Mouse (Mus musculus): ENCODE measurements at regions not wholly inside any gene's neighbourhood (a gene's known extent, or its start where the extent isn't known, plus 50 kb on each side); places are given as distances from the start of the nearest gene placed in this dataset.

DNA sequence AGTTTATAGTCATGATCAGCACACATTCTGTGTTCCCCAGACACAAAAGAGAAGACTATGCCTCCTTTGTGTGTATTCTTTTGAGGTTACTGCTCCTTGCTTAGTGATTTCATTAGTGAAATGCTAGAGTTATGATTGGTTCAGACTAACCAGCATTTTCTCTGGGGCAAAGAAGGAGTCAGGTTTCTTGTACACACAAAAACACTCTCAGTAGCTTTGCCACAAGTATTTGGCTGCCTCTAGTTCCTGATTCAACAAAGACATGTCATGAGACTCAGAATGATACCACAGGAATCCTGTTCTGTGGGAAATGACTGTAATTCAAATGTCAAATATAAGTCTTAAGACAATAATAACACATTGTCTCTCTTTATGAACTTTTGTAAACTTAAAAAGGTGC, 86.9 kb downstream of the Alx1 start:
- DNase-seq (ENCODE audit: low read depth, low spot score) = no peak

DNA sequence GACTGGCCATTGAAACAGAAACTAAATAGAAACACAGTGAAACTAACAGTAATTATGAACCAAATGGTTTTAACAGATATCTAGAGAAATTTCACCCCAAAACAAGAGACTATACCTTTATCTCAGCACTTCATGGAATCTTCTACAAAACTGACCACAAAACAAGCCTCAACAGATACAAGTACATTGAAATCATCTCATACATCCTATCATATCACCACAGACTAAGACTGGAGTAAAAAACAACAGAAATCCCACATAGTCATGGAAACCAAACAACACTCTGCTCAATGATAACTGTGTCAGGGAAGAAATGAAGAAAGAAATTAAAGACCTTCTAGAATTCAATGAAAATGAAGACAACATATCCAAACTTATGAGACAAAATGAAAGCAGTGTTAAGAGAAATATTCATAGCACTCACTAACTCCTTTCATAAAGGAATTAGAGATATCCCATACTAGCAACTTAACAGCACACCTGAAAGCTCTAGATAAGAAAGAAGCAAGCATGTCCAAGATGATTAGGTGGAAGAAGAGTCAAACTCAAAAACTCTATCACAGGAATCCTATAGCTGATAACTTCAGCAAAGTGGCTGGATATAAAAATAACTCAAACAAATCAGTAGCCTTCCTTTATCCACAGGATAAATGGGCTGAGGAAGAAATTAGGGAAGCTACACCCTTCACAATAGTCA, 89.0 kb downstream of the Alx1 start:
- DNase-seq (ENCODE audit: low read depth, low spot score) = no peak

DNA sequence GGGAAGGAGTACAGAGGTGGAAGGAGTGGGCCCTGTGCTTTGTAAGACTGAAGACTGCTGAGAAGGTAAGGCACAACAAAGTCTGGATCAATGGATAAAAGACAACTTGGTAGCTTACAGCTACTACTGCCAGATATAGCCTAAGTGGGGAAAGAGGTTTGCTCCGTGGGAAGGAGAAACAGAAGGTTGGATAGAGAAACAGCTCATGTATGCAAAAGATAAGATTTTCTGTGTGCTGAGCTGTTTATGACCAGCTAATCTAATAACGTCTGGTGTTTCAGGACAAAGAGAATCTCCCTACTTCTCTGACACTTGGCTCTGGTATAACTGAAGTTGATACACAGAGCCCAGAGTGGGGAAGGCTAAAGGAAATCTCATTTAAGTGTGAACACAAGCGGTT, 98.6 kb downstream of the Alx1 start:
- DNase-seq (ENCODE audit: low read depth, low spot score) = no peak

DNA sequence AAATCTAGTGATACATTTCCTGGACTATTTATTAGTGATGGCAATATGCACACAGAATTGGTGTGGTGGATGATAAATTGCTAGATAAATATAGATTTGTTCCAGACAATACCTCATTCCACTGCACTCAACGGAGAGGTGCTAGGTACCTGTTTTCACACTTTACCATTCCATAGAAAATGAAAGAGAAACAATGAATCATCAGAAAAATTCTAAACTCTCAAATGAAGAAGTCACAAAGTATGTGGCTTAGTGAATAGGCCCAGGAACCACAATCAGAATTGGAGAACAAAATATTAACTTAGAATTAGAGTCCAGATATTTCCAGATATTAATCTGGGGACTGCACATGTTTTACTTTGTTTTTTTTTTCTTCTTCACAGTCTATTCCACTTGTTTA, 101.4 kb downstream of the Alx1 start:
- peak; percentile 6 for DNase-seq (ENCODE audit: low read depth, low spot score)

DNA sequence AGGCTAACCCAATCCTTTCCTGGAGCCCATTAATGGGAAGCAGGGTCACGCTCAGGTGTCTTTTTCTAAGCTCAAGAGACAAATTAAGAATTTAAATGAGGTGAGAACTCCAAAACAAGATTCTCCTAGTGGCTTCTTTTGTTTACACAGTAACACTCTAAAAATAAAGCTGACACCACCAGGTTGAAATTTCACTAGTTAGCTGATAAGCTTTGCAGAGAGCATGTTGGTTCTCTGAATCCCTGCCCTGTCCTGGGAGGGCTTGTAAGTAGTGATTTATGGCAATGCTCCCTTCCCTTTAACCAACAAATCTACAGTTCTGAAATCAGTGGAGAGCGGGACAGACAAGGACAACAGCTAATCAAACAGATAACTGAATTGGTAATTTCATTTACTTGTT, 132.6 kb downstream of the Alx1 start:
- no peak for DNase-seq (ENCODE audit: low read depth, low spot score)

DNA sequence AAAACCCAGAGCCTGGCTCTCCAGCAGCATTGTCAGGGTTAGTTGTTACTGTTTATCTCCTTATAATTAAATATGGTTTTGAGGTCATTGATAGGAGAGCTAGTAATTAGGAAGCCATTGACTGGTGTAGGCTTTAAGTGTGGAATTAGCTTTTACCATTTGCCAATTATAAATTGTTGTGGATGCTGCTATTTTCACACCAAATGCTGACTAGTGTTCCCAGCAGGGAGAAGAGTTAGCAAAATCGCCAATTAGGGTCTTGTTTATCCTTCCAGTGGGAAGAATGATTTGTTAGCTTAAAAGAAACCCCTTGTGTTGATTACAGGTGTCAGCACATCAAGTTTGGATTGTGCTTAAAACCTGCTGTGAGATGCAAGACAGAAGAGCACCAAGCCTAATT, 134.1 kb downstream of the Alx1 start:
- DNase-seq (ENCODE audit: low read depth, low spot score) = no peak

DNA sequence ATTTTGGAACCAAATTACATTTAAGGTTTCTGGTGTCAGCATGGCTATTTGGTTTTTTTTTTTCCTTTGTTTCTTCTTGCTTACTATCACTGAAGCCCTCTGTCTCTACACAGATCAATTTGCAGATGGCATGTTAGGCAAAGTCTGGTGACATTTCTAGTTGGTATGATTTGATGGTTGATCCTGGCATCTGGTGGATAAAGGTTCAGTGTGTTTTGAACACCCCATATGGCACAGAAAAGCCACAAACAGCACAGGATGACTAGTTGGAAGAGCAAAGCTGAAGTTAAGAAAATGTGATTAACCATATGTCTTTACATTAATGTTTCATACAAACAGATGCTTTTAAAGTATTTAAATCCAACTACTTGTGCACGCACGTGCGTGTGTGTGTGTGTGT, 137.6 kb downstream of the Alx1 start:
- DNase-seq (ENCODE audit: low read depth, low spot score) = no peak

DNA sequence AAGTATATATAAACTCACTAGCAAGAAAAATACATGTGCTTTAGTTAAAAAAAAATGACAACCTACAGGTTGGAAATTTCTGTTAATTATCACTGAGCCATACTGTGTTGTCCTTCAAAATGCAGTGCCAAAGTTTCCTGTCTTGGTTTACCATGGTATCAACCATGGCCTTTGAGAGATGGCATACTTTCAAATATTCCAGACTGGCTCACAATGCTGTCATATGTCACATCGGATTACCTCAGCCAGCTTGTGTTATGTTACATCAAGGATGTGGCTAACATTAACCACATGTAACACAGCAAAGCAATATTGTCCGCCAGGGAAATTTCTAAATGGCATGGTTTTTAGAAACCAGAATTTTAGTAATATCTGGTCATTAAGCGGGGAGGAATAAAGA, 140.3 kb downstream of the Alx1 start:
- no peak for DNase-seq (ENCODE audit: low read depth, low spot score)

DNA sequence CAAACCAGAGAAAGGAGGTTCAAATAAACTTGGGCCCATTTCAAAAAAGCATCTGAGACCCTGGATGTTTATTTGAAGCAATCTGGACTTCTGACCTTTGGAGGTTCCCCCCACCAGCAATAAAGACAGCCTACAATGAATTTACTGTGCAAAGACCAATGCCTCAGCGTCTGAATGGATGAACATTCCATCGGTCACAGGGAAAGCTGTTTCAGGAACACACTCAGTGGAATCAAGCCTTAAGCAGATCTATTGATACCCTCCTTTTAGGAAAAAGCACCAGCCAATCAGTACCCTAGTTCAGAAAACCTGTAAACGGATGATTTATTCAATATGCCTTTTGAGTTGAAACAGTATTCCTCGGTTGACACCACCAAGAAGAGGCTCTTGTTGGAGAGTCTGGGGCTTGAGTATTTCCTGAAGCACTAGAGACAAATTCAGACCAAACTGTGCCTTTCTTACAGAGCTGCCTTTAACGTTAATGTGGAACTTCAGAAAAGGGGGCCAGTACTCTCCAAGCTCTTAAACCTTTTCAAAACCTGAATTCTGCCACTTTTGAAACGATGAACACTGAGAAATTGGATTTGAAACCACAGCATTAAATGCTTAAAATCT, 148.1 kb downstream of the Alx1 start:
- no peak for DNase-seq (ENCODE audit: low read depth, low spot score)

DNA sequence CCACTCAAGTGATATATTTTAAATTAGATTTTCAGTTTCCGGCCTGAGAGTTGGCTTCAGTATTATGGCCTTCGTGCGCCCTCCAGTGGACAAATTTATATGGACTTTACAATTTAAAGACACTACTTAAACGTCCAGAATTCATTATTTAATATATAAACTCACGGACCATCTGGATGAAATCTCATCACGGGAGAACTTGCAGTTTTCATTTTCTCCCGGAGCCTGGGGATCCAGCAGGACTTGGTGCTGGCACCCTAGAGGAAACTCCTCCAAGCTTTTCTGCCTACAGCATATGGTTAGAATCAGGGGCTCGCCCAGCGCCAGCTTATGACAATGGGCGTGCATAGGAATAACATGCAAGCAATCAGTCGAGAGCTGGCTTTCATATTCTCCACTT, 152.0 kb downstream of the Alx1 start:
- DNase-seq (ENCODE audit: low read depth, low spot score) = peak; percentile 60

DNA sequence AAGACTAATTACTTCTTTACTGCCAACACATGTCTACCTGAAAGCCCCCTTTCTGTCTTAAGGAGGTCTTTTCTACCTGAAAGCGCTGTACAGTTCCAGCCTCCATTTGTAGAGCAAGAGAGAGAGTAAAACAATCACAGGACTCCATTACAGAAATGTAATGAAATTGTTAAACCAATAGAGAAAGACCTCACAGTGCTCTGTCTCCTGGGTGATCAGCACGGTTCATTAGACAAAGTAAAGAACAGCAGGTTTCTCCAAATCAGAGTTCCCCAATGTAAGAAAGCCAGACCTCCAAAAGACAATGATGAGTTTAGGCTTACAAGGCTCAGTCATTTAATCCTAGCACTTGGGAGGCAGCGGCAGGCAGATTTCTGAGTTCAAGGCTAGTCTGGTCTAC, 153.1 kb downstream of the Alx1 start:
- DNase-seq (ENCODE audit: low read depth, low spot score) = no peak

DNA sequence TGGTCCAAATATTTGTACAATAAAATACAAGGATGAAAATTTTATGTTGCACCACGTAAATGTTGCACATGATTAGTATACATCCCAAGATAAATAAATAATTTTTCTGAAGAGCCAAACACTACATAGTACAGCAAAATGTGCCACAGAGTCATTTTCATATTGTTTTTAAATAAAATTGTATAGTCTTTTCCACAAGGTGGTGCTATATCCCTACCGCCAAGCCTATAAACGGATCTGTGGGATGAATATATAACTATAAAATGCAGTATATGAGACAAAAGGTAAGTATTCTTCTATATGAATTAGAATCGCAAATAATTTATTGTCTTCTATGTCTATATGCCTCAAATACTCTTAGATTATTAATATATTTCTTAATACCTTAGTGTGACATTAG, 163.1 kb downstream of the Alx1 start:
- peak; percentile 11 for DNase-seq (ENCODE audit: low read depth, low spot score)

DNA sequence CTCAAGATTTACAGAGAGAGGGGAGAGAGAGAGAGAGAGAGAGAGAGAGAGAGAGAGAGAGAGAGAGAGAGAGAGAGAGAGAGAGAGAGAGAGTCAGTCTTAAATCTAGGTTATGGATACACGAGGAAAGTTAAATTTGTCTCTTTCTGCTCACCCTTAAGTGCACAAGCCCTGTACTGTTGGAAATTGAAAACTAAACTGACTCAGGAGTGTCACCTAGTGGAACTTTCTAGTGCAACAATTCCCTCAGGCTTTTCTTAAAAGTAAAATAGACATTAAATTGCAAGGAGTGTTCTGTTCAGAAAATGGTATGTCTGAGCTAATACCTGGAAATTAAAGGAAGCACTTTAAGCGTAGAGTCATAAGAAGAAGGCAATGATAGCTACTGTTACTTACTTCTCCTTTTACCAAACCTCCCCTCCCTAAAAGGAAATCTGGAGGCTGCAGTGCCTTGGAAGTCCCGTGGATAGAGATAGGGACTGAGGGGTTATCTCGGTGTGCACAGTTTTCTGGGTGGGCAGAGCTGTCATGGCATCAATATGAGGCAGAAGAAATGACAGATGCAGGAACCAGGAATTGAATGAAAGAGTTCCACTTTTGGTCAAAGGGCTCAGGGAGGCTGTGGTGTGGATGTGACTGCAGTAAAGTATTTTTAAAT, 193.3 kb downstream of the Alx1 start:
- DNase-seq (ENCODE audit: low read depth, low spot score) = peak; percentile 53

DNA sequence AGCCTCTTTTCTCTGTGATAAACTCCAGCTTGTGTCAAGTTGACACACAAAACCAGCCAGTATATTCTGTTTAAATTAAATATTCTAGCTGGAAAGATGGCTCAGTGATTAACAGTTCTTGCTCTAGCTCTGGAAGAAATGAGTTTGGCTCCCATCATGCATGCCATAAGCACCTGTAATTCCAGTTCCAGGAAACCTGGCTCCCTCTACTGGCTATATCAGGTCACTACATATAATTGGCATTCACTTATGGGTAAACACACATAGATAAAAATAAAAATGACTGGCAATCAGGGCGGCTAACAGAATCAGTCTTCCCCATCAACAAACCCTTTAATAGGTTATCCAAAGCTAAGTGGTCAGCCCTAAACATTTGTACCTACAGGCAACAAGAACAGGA, 194.2 kb downstream of the Alx1 start:
- DNase-seq (ENCODE audit: low read depth, low spot score) = peak; percentile 43

DNA sequence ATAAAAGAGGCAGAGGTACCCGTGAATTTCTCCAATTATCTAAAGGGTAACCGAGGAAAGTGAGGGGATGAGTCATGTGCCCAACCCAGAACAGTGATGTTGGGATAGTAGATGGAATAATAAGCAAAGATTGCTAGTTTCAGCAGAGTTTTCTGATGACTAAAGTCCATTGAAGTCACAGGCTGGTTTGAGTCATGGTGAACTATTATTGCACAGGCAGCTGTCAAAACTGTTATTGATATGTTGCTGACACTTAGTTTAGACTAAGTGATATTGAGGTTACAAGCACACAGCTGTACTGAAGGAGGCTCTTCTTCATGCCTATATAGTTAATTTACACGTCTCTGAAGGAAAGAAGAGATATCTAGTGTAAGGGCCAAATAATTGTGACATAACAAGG, 200.4 kb downstream of the Alx1 start:
- DNase-seq (ENCODE audit: low read depth, low spot score) = no peak

DNA sequence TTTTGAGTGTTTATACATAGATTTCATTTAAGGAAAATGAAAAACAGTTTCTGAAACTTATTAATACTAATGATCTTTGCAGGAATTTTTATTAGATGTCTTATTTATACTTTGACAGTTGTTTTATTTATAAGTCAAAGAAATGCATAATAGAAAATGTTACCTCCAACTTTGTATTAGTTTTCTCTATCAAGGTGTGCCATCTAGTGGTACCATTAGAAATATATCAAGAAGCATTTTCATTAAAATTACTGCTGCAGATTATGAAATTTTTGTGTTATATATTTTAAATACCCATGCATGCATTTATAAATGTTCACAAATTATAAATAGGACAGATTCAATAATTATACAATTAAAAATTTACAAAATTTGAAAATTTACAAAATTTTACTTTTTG, 206.6 kb downstream of the Alx1 start:
- no peak for DNase-seq (ENCODE audit: low read depth, low spot score)

DNA sequence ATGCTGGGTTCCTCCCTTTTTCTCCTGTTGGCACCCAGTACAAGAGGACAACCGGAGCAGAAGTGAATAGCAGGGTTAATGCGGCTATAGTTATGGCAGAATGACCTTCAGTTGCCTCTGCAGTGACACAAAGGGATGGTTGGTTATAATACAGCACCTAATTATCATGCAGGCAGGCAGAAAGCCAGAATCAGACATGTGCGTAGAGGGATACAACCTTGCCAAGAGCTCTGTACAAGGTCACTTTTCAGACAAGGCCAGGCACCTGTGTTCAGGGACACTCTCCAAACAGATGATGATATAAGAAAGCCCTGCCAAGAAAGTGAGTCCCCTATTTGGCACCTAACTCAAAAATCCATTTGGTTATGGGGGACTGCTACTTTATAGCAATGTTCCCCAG, 228.6 kb downstream of the Alx1 start:
- DNase-seq (ENCODE audit: low read depth, low spot score) = no peak

DNA sequence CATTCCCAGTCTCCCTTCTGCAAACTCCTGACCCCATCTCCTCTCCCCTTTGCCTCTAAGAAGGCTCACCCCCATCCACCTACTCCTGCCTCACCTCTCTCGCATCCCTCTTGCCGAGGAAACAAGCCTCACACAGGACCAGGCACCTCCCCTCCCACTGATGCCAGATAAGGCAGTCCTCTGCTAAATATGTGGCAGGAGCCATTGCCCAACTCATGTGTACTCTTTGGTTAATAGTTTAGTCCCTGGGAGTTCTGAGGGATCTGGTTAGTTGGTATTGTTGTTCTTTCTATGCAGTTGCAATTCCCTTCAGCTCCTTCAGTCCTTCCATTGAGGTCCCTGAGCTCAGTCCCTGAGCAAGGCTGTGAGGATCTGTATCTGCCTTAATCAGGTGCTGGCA, 250.8 kb downstream of the Alx1 start:
- DNase-seq (ENCODE audit: low read depth, low spot score) = no peak

DNA sequence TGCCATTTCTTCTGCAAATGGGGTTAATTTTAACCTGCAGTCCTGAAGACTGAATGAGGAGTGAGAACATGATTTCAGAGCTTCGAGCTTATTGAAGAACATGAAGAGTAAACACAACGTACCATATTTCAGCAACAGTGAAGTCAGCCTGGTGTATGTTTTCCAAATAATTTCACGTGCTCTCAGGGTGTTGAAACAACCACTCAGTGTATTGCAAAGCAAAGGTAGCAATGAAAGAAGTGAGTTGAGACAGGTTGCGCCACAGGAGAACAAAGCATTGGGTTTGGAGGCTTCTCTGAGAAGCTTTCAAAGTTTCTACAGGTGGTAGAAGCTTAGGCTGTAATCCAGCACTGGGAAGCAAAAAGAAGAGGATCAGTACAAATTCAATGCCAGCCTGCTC, 251.7 kb downstream of the Rassf9 start:
- DNase-seq (ENCODE audit: low read depth, low spot score) = no peak

DNA sequence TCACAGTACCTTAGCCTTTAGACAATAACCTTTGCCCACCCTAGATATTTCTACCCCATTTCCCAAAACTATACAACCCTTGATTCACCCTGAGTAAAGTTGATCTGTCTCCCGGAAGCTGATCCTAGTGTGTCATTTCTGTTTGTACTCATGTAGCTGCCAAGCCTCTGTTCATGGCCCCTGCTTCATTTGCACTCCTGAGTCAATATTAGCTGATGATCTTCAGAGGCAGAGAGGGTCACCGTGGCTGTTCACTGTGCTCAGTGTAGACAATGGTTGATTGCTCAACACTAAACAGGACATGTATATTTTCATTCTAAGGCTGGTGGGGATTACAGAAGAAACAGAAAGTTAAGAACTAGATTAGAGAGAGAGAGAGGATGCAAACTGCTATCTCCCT, 250.4 kb downstream of the Rassf9 start:
- DNase-seq (ENCODE audit: low read depth, low spot score) = no peak

DNA sequence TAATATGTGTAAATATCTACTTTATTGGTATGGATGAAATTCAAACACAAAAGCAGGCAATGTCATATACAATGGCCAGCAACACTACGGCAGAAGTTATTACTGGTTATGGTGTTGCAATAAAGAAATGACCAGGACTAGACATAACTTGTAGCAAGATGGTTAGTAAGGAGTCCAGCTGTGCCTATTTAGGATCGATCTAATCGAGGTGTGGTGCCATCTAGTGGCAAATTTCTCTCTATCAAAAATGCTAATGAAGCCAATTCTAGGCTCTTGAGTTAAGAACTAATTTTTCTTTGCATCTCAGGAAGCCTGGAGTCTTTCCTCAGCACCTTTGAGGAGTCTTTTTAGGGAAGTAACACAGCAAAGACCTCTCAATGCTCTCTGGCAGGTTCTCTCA, 223.2 kb downstream of the Rassf9 start:
- peak; percentile 61 for DNase-seq (ENCODE audit: low read depth, low spot score)

DNA sequence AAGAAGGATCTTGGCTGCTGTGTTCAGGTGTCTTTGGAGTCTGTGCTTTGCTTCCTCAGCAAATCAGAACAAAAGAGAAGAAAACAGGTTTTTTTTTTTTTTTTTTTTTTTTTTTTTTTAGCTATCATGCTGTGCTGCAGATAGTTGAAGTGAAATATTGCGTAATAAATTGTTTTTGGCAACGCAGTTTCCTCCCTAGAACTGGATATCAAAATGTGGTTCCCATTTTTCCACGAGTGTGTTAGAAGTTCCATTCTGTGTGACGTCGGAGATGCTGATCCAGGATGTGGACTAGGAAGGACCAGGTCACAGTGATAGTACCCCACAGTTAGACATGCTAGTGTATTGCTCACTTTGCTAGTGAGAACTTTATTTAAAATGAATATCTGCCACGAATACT, 220.4 kb downstream of the Rassf9 start:
- no peak for DNase-seq (ENCODE audit: low read depth, low spot score)

DNA sequence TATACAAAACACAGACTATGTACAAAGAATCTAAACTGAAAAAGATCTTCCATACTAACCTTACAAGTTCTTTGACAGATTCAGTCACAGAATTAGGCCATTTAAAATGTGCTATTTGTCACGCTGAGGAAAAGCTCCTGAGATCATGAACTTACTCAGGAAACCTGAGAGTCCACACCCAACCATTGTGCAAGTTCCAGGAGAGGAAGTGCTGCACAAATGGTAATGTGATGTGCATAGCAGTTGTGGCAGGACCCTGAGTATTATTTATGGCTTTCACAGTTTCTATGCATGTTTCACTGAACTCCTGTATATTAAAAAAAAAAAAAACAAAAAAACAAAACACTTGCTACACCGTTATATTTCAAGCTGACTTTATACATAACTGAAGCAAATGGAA, 200.2 kb downstream of the Rassf9 start:
- DNase-seq (ENCODE audit: low read depth, low spot score) = no peak
